Mouse (Mus musculus) forebrain, embryonic 16.5 days (tissue): ENCODE data around the gene Minos1. TPM values are rescaled to one million over a fixed set of nuclear protein-coding genes. Genes with fewer than 3 reads are reported as not detected.

ENCODE experiments used
- ATAC-seq: fragments of 200-750 bp; cut with Nextera tagmentation; 2 replicates; pipeline ENCODE4 v1.8.0; 2017; ENCODE audit warnings: mild to moderate bottlenecking, moderate library complexity
- H3K27ac ChIP-seq: fragments of 300-500 bp; sonication (generic); 2 replicates; pipeline ENCODE4 v1.5.1; 2014; ENCODE audit warnings: low read length, control low read depth
- H3K27me3 ChIP-seq: fragments of 300-500 bp; sonication (generic); replicated peaks from 2 replicates; pipeline ENCODE4 v1.6.1; 2014; ENCODE audit warnings: low read length; ENCODE audit not compliant: control insufficient read depth, insufficient read depth
- H3K36me3 ChIP-seq: fragments of 300-500 bp; sonication (generic); 2 replicates; pipeline ENCODE4 v1.6.1; 2014; ENCODE audit not compliant: control insufficient read depth, insufficient read depth
- H3K4me1 ChIP-seq: fragments of 300-500 bp; sonication (generic); replicated peaks from 2 replicates; pipeline ENCODE4 v1.6.1; 2014; ENCODE audit warnings: low read length; ENCODE audit not compliant: control insufficient read depth, insufficient read depth
- H3K4me2 ChIP-seq: fragments of 300-500 bp; sonication (generic); 2 replicates; pipeline ENCODE4 v1.6.1; 2014; ENCODE audit warnings: mild to moderate bottlenecking, low read length, control low read depth
- H3K4me3 ChIP-seq: fragments of 300-500 bp; sonication (generic); replicated peaks from 2 replicates; pipeline ENCODE4 v1.5.1; 2014; ENCODE audit warnings: mild to moderate bottlenecking, low read length, control low read depth
- H3K9ac ChIP-seq: fragments of 300-500 bp; sonication (generic); replicated peaks from 2 replicates; pipeline ENCODE4 v1.6.1; 2014; ENCODE audit warnings: low read depth, low read length, control low read depth
- H3K9me3 ChIP-seq: fragments of 300-500 bp; sonication (generic); 2 replicates; pipeline ENCODE4 v1.6.1; 2016; ENCODE audit warnings: low read length; ENCODE audit not compliant: control insufficient read depth
- WGBS: fragments of 180-500 bp; shearing (Covaris S2); extraction: QIAGEN DNeasy Blood & Tissue Kit; methylation state at CpG from one replicate; pipeline ENCODE4 v1.1.7; 2014; 5-methylcytosine and 5-hydroxymethylcytosine counted together
- polyA plus RNA-seq: library from polyadenylated mRNA; unstranded; fragments of >200 nt; fragmentation: Nextera tagmentation; extraction: Ambion mirVana; gene quantifications from 2 replicates; pipeline ENCODE4 v1.2.1, GENCODE M21; 2015

Gene Minos1
- polyA plus RNA-seq, 1 experiment from 2014 or later: 355 TPM

- H3K27me3 ChIP-seq: no peaks in the 10 kb centered on the region
- H3K36me3 ChIP-seq: no peaks in the 10 kb centered on the region
- ATAC-seq: no peak
- H3K27ac ChIP-seq: no peak overlapping the region
- WGBS: 86% methylated on average over 14 of the region's 14 CpGs
- H3K9ac ChIP-seq: no peak overlapping the region
- H3K4me1 ChIP-seq: peaks cover 23% of the 10 kb centered on the region
- no peaks in the 10 kb centered on the region for H3K9me3 ChIP-seq
- peak overlapping the region; percentile 99; the same call in 1 of the 2 replicates for H3K4me3 ChIP-seq
- H3K4me2 ChIP-seq: peak overlapping the region; percentile 43
Measured at GRCm38 (mm10) chr4:139131858-139132672, 1.2 kb upstream of the Minos1 start.

GRCm38 (mm10) chr4:139129806-139130700, 860 bp downstream of the Minos1 start:
- Histone ChIP-seq H3K36me3 (no peaks in the 10 kb centered on the region), H3K27me3 (no peaks in the 10 kb centered on the region), H3K9ac (peak overlapping the region; percentile 95), H3K4me2 (peak overlapping the region; percentile 83), H3K4me1 (peaks cover 23% of the 10 kb centered on the region), H3K27ac (peak overlapping the region; percentile 86), H3K4me3 (peak overlapping the region; percentile 99), H3K9me3 (no peaks in the 10 kb centered on the region)
- peak; percentile 54 for ATAC-seq
- WGBS: 2% methylated on average over 57 of the region's 57 CpGs

- H3K36me3 ChIP-seq: no peaks in the 10 kb centered on the region
- no peak overlapping the region for H3K4me3 ChIP-seq
- H3K9ac ChIP-seq: no peak overlapping the region
- no peaks in the 10 kb centered on the region for H3K9me3 ChIP-seq
- WGBS: 96% methylated on average over 3 of the region's 3 CpGs
- H3K27ac ChIP-seq: no peak overlapping the region
- H3K27me3 ChIP-seq: no peaks in the 10 kb centered on the region
- no peak overlapping the region for H3K4me2 ChIP-seq
- no peak for ATAC-seq
- peaks cover 19% of the 10 kb centered on the region for H3K4me1 ChIP-seq
Measured at GRCm38 (mm10) chr4:139126475-139126874, 4.4 kb downstream of the Minos1 start.

GRCm38 (mm10) chr4:139124940-139125339, 6.0 kb downstream of the Minos1 start:
- H3K9me3 ChIP-seq: no peaks in the 10 kb centered on the region
- WGBS: 92% methylated on average over 6 of the region's 6 CpGs
- H3K36me3 ChIP-seq: no peaks in the 10 kb centered on the region
- ATAC-seq: no peak
- H3K4me1 ChIP-seq: peaks cover 15% of the 10 kb centered on the region
- no peak overlapping the region for H3K4me3 ChIP-seq
- no peak overlapping the region for H3K27ac ChIP-seq
- no peak overlapping the region for H3K9ac ChIP-seq
- no peaks in the 10 kb centered on the region for H3K27me3 ChIP-seq
- no peak overlapping the region for H3K4me2 ChIP-seq

- H3K9me3 ChIP-seq: no peaks in the 10 kb centered on the region
- no peaks in the 10 kb centered on the region for H3K4me1 ChIP-seq
- H3K4me2 ChIP-seq: no peak overlapping the region
- no peak overlapping the region for H3K4me3 ChIP-seq
- no peak overlapping the region for H3K27ac ChIP-seq
- no peak overlapping the region for H3K9ac ChIP-seq
- 91% methylated on average over 4 of the region's 4 CpGs for WGBS
- H3K36me3 ChIP-seq: no peaks in the 10 kb centered on the region
- no peaks in the 10 kb centered on the region for H3K27me3 ChIP-seq
- ATAC-seq: no peak
Measured at GRCm38 (mm10) chr4:139122557-139122956, 8.4 kb downstream of the Minos1 start.

GRCm38 (mm10) chr4:139120998-139121397, 9.9 kb downstream of the Minos1 start:
- no peak for ATAC-seq
- Histone ChIP-seq H3K4me3 (no peak overlapping the region), H3K4me2 (no peak overlapping the region), H3K9me3 (no peaks in the 10 kb centered on the region), H3K27me3 (no peaks in the 10 kb centered on the region), H3K27ac (no peak overlapping the region), H3K36me3 (no peaks in the 10 kb centered on the region), H3K9ac (no peak overlapping the region), H3K4me1 (peaks cover 5% of the 10 kb centered on the region)
- WGBS: 80% methylated on average over 7 of the region's 7 CpGs

- Histone ChIP-seq H3K27me3 (no peaks in the 10 kb centered on the region), H3K9ac (no peak overlapping the region)
- no peak for ATAC-seq
Measured at GRCm38 (mm10) chr4:139120281-139120814, 10.6 kb downstream of the Minos1 start.

GRCm38 (mm10) chr4:139116356-139117063, 14.4 kb downstream of the Minos1 start:
- no peaks in the 10 kb centered on the region for H3K9me3 ChIP-seq
- H3K36me3 ChIP-seq: no peaks in the 10 kb centered on the region
- no peak overlapping the region for H3K9ac ChIP-seq
- peaks cover 5% of the 10 kb centered on the region for H3K4me1 ChIP-seq
- no peaks in the 10 kb centered on the region for H3K27me3 ChIP-seq
- no peak overlapping the region for H3K27ac ChIP-seq
- peak; percentile 18 for ATAC-seq
- no peak overlapping the region for H3K4me3 ChIP-seq
- no peak overlapping the region for H3K4me2 ChIP-seq
- 55% methylated on average over 3 of the region's 3 CpGs for WGBS

More at GRCm38 (mm10) chr4:139120281-139120814, 10.6 kb downstream of the Minos1 start:
- Histone ChIP-seq H3K4me2 (no peak overlapping the region), H3K4me1 (peaks cover 5% of the 10 kb centered on the region), H3K36me3 (no peaks in the 10 kb centered on the region), H3K4me3 (no peak overlapping the region), H3K27ac (no peak overlapping the region), H3K9me3 (no peaks in the 10 kb centered on the region)
- WGBS: 92% methylated on average over 4 of the region's 4 CpGs
